Mouse (Mus musculus): Measurements from ENCODE around the gene Dnase1.
"Not testable (repeated sequence)": the region's sequence is repeated elsewhere in the genome, so short reads cannot be mapped to it uniquely, and the experiment has no call there.

Dnase1 gene

GRCm38 (mm10) chr16:4036807-4037206, at the start of gene Dnase1:
Gene Dnase1 (plus strand): TSS chr16:4036942.
- no peak for DNase-seq

- no peak for DNase-seq
These were observed 48.3 kb upstream of the Dnase1 start for GRCm38 (mm10) chr16:3988410-3988809.

GRCm38 (mm10) chr16:4003489-4004398, 33.0 kb upstream of the Dnase1 start, which contains the start of gene Slx4:
Gene Slx4 (minus strand): TSS chr16:4003770.
- peak; percentile 98 for DNase-seq

GRCm38 (mm10) chr16:4012882-4013570, 23.7 kb upstream of the Dnase1 start:
- no peak for DNase-seq

GRCm38 (mm10) chr16:4014040-4014668, 22.6 kb upstream of the Dnase1 start:
- DNase-seq: no peak

GRCm38 (mm10) chr16:4016786-4017185, 20.0 kb upstream of the Dnase1 start:
- not testable (repeated sequence) for DNase-seq

GRCm38 (mm10) chr16:4017466-4017865, 19.3 kb upstream of the Dnase1 start:
- not testable (repeated sequence) for DNase-seq

GRCm38 (mm10) chr16:4021241-4021640, 15.5 kb upstream of the Dnase1 start:
- no peak for DNase-seq

- no peak for DNase-seq
These were observed 14.0 kb upstream of the Dnase1 start for GRCm38 (mm10) chr16:4022719-4023118.

GRCm38 (mm10) chr16:4026672-4027071, 10.1 kb upstream of the Dnase1 start:
- no peak for DNase-seq

- no peak for DNase-seq
These were observed 9.5 kb upstream of the Dnase1 start for GRCm38 (mm10) chr16:4027211-4027610.

- no peak for DNase-seq
These were observed 7.3 kb upstream of the Dnase1 start for GRCm38 (mm10) chr16:4029371-4029841.

- DNase-seq: no peak
These were observed 6.2 kb upstream of the Dnase1 start for GRCm38 (mm10) chr16:4030501-4030900.

- DNase-seq: no peak
These were observed 5.1 kb upstream of the Dnase1 start for GRCm38 (mm10) chr16:4031441-4032274.

GRCm38 (mm10) chr16:4032341-4032748, 4.4 kb upstream of the Dnase1 start:
- no peak for DNase-seq

GRCm38 (mm10) chr16:4033971-4034370, 2.8 kb upstream of the Dnase1 start:
- DNase-seq: no peak

GRCm38 (mm10) chr16:4034476-4034875, 2.3 kb upstream of the Dnase1 start:
- DNase-seq: no peak

- no peak for DNase-seq
These were observed 1.2 kb upstream of the Dnase1 start for GRCm38 (mm10) chr16:4035575-4035974.

- no peak for DNase-seq
These were observed 948 bp downstream of the Dnase1 start for GRCm38 (mm10) chr16:4037690-4038089.

GRCm38 (mm10) chr16:4040206-4040605, 3.5 kb downstream of the Dnase1 start:
- DNase-seq: no peak

- DNase-seq: no peak
These were observed 4.9 kb downstream of the Dnase1 start for GRCm38 (mm10) chr16:4041646-4042045.

- DNase-seq: no peak
These were observed 7.4 kb downstream of the Dnase1 start for GRCm38 (mm10) chr16:4044093-4044492.

Data from cerebellum, postnatal 25 days (tissue).